Mouse (Mus musculus) limb, embryonic 13.5 days (tissue): ENCODE data around the gene Islr2. TPM values are rescaled to one million over a fixed set of nuclear protein-coding genes. Genes with fewer than 3 reads are reported as not detected.
"Not testable (repeated sequence)": the region's sequence is repeated elsewhere in the genome, so short reads cannot be mapped to it uniquely, and the experiment has no call there.

ENCODE experiments used
- ATAC-seq: fragments of 200-750 bp; cut with Nextera tagmentation; 2 replicates; pipeline ENCODE4 v1.8.0; 2017; ENCODE audit warnings: low read depth, moderate number of reproducible peaks, moderate TSS enrichment; ENCODE audit not compliant: low FRiP score
- H3K27ac ChIP-seq: fragments of 300-500 bp; sonication (generic); 2 replicates; pipeline ENCODE4 v1.5.1; 2015; ENCODE audit warnings: inconsistent platforms, mild to moderate bottlenecking, moderate library complexity
- H3K27me3 ChIP-seq: fragments of 300-500 bp; sonication (generic); 2 replicates; pipeline ENCODE4 v1.6.1; 2015; ENCODE audit warnings: mild to moderate bottlenecking, inconsistent platforms
- H3K36me3 ChIP-seq: fragments of 300-500 bp; sonication (generic); 2 replicates; pipeline ENCODE4 v1.6.1; 2015; ENCODE audit warnings: inconsistent platforms, mild to moderate bottlenecking, moderate library complexity
- H3K4me1 ChIP-seq: fragments of 300-500 bp; sonication (generic); 2 replicates; pipeline ENCODE4 v1.6.1; 2015; ENCODE audit warnings: inconsistent platforms
- H3K4me2 ChIP-seq: fragments of 300-500 bp; sonication (generic); replicated peaks from 2 replicates; pipeline ENCODE4 v1.6.1; 2015; ENCODE audit warnings: inconsistent platforms, mild to moderate bottlenecking, moderate library complexity
- H3K4me3 ChIP-seq: fragments of 300-500 bp; sonication (generic); 2 replicates; pipeline ENCODE4 v1.5.1; 2015; ENCODE audit warnings: moderate library complexity, mild to moderate bottlenecking, inconsistent platforms
- H3K9ac ChIP-seq: fragments of 300-500 bp; sonication (generic); 2 replicates; pipeline ENCODE4 v1.6.1; 2015; ENCODE audit warnings: mild to moderate bottlenecking, inconsistent platforms
- H3K9me3 ChIP-seq: fragments of 300-500 bp; sonication (generic); 2 replicates; pipeline ENCODE4 v1.6.1; 2016; ENCODE audit warnings: inconsistent platforms
- WGBS: fragments of 180-500 bp; shearing (Covaris S2); methylation state at CpG from one replicate; pipeline ENCODE4 v1.1.7; 2015; 5-methylcytosine and 5-hydroxymethylcytosine counted together
- polyA plus RNA-seq: library from polyadenylated mRNA; unstranded; fragments of >200 nt; fragmentation: Nextera tagmentation; extraction: Ambion mirVana; gene quantifications from 2 replicates; pipeline ENCODE4 v1.2.1, GENCODE M21; 2015

Islr2 gene
- polyA plus RNA-seq = 2.0 and 2.1 TPM in 2 replicates

DNA sequence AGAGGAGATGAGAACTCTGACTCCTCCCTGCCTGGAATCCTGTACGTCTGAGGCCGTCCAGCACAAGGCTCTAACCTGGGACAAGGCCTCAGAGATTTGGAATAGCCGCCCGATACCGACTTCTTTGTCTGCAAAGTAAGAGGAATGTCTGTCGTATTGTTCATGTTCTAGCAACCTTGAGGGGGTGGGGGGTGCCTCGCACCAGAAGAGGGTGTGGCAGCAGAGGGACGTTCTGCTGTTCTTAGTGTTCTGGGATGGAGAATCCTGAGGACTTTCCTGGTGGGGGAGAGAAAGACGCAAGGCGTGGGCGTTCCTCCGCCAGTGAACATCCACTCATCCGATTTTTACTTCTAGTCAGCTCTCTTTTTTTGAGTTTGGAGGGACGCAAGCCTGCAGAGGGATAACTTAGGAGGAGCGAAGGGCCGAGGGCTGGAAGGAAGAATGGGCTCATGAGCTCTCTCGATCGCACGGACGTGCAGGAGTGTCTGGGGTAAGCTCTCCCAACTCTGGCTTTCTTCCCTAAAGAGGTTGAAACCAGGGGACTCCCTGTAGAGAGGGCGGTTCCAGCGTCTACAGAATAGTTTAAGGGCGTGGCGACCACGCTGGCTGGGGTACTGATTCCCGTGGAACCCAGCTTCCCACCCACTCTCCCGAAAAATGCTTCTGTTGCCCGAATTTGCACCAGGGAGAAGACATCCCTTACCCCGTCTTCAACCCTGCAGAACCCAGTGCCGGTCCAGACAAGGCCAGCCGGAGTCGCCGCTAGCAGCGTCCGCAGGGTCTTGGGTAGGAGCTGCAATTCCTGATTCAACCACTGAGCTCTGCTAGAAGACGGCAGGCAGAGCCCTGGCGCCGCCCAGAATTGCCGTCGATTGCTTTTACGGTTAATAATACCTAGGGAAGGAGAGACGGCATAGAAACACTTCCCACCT is at the start of gene Islr2, which contains the start of gene Islr:
Gene Islr2, minus strand, starts transcription at position 804 of the 932 bp plus-strand sequence.
Gene Islr, minus strand, starts transcription at position 791 of the 932 bp plus-strand sequence.
- H3K4me2 ChIP-seq = peak within 1 kb of the TSS; percentile 64
- H3K36me3 ChIP-seq = no peaks in the 10 kb centered on the region
- H3K4me1 ChIP-seq = peaks cover 50% of the 10 kb centered on the region
- peak within 1 kb of the TSS; percentile 42 for H3K4me3 ChIP-seq
- H3K9me3 ChIP-seq = no peaks in the 10 kb centered on the region
- peaks cover 67% of the 10 kb centered on the region for H3K27me3 ChIP-seq
- H3K27ac ChIP-seq = no peak within 1 kb of the TSS
- ATAC-seq = peak; percentile 84; the same call in 1 of the 2 replicates
- 3% methylated on average over 42 of the region's 42 CpGs for WGBS
- H3K9ac ChIP-seq = peak within 1 kb of the TSS; percentile 32; the same call in 1 of the 2 replicates

DNA sequence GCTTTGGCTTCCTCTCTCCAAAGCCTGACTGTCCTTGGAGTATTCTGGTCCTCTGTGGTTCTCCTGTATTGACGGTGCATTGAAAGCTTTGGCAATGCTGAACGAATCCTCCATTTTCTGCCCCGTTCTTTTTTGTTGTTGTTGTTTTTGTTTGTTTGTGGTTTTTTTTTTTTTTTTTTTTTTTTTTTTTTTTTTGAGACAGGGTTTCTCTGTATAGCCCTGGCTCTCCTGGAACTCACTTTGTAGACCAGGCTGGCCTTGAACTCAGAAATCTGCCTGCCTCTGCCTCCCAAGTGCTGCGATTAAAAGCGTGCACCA is 49.6 kb upstream of the Islr2 start:
- not testable (repeated sequence) for H3K9me3 ChIP-seq, ATAC-seq, H3K27ac ChIP-seq, H3K27me3 ChIP-seq
- H3K4me3 ChIP-seq = peak overlapping the region; percentile 86
- peaks cover 31% of the 10 kb centered on the region for H3K36me3 ChIP-seq
- H3K4me2 ChIP-seq = peak overlapping the region; percentile 74
- 67% methylated on average over 5 of the region's 5 CpGs for WGBS
- H3K4me1 ChIP-seq = peaks cover 18% of the 10 kb centered on the region
- H3K9ac ChIP-seq = peak overlapping the region; percentile 82

DNA sequence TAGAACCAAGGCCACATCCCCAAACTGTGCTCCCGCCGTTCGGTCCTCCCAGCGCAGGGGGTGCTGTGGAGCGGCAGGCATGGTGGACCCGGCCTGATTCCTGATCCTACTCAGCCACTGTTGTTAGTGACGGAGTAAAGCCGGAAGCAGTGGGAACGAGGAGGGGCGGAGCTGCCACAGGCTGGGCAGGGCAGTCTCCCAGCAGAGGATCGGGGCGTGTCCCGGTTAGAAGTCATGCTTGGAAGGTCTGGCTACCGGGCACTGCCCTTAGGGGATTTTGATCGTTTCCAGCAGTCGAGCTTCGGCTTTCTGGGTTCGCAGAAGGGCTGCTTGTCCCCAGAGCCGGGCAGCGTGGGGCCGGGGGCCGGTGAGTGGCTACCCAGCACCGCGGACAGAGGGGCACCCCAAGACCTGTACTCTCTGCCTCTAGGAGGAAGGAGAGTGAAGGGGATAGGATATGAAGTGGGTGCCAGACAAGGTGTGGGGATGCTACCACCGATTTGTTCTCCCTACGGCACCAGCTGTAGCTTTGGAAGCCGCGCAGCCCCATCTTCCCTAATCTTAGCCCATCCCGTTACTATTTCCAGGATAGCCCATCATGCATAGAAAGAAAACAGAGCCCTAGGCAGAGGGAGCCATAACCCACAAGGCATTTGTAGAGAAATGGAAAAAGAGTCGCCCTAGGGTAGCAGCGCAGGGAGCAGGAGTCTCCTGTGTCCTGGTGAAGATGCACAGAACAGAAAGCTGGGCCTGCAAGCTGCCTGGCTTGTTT is 49.1 kb upstream of the Islr2 start, which contains the start of gene Stoml1:
Gene Stoml1, plus strand, starts transcription at position 132 of the 772 bp plus-strand sequence.
- Histone ChIP-seq H3K27ac (no peak within 1 kb of the TSS), H3K36me3 (peaks cover 27% of the 10 kb centered on the region), H3K4me1 (peaks cover 23% of the 10 kb centered on the region), H3K27me3 (no peaks in the 10 kb centered on the region), H3K9me3 (no peaks in the 10 kb centered on the region), H3K4me2 (peak within 1 kb of the TSS; percentile 74), H3K9ac (peak within 1 kb of the TSS; percentile 82), H3K4me3 (peak within 1 kb of the TSS; percentile 86)
- WGBS = under 1% methylated on average over 31 of the region's 31 CpGs
- ATAC-seq = peak; percentile 96

DNA sequence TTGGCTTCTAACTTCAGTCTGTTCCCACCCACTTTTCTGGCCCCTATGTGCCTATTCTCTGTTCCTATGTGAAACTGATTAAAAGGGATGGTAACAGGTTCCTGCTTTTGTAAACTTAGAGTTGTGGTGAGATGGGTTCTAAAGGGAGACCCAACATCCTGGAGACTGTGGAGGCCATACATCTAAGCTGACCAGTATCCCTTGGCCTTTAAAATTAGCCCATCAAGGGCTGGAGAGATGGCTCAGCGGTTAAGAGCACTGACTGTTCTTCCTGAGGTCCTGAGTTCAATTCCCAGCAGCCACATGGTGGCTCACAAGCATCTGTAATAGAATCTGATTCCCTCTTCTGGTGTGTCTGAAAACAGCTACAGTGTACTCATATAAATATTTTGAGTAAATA is 46.6 kb upstream of the Islr2 start:
- H3K27ac ChIP-seq = not testable (repeated sequence)
- WGBS = 92% methylated on average over 1 of the region's 1 CpGs

DNA sequence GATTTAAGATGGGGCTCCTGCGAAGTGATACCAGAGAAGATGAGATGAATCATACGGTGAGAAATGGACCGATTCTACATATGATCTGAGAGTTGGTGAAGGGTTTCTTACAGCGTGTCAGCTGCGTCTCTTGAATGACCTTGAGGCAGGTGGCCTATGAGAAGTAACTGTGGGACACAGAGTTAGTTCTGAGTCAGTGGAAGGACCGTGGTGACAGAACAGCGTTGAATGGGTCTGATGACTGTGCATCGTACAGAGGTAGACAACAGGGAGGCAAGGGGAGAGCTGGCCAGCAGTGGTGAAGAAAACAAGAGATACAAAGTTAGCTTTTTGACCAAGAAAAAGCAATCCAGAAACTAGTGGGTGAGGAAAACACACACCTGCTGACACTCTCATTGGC is 46.2 kb upstream of the Islr2 start:
- H3K4me1 ChIP-seq = peaks cover 45% of the 10 kb centered on the region
- peak overlapping the region; percentile 95 for H3K27ac ChIP-seq
- H3K27me3 ChIP-seq = no peaks in the 10 kb centered on the region
- no peaks in the 10 kb centered on the region for H3K9me3 ChIP-seq
- peak overlapping the region; percentile 76 for H3K9ac ChIP-seq
- peak overlapping the region; percentile 62 for H3K4me3 ChIP-seq
- H3K36me3 ChIP-seq = no peaks in the 10 kb centered on the region
- ATAC-seq = no peak
- H3K4me2 ChIP-seq = peak overlapping the region; percentile 79
- 79% methylated on average over 8 of the region's 8 CpGs for WGBS

More for the DNA sequence above, 46.6 kb upstream of the Islr2 start:
- H3K9ac ChIP-seq, H3K27me3 ChIP-seq, ATAC-seq, H3K4me2 ChIP-seq, H3K9me3 ChIP-seq, H3K4me3 ChIP-seq, H3K36me3 ChIP-seq: not testable (repeated sequence)
- H3K4me1 ChIP-seq = peaks cover 45% of the 10 kb centered on the region

- peak within 1 kb of the TSS; percentile 76 for H3K9ac ChIP-seq
- no peaks in the 10 kb centered on the region for H3K9me3 ChIP-seq
- H3K36me3 ChIP-seq = no peaks in the 10 kb centered on the region
- H3K27ac ChIP-seq = peak within 1 kb of the TSS; percentile 95
- WGBS = 0% methylated on average over 16 of the region's 16 CpGs
- peak; percentile 78; the same call in 1 of the 2 replicates for ATAC-seq
- no peaks in the 10 kb centered on the region for H3K27me3 ChIP-seq
- peaks cover 45% of the 10 kb centered on the region for H3K4me1 ChIP-seq
- peak within 1 kb of the TSS; percentile 79 for H3K4me2 ChIP-seq
- H3K4me3 ChIP-seq = peak within 1 kb of the TSS; percentile 62
Observed at GRCm38 (mm10) chr9:58249592-58250192, 45.6 kb upstream of the Islr2 start, which contains the start of gene Pml. Gene Pml, minus strand, starts transcription at chr9:58249786.

GRCm38 (mm10) chr9:58248746-58249413 is 44.8 kb upstream of the Islr2 start:
- H3K4me2 ChIP-seq = peak overlapping the region; percentile 79
- no peak for ATAC-seq
- H3K9ac ChIP-seq = peak overlapping the region; percentile 76
- 33% methylated on average over 7 of the region's 7 CpGs for WGBS
- peak overlapping the region; percentile 95 for H3K27ac ChIP-seq
- peaks cover 50% of the 10 kb centered on the region for H3K4me1 ChIP-seq
- H3K9me3 ChIP-seq = no peaks in the 10 kb centered on the region
- no peaks in the 10 kb centered on the region for H3K36me3 ChIP-seq
- peak overlapping the region; percentile 62 for H3K4me3 ChIP-seq
- no peaks in the 10 kb centered on the region for H3K27me3 ChIP-seq

DNA sequence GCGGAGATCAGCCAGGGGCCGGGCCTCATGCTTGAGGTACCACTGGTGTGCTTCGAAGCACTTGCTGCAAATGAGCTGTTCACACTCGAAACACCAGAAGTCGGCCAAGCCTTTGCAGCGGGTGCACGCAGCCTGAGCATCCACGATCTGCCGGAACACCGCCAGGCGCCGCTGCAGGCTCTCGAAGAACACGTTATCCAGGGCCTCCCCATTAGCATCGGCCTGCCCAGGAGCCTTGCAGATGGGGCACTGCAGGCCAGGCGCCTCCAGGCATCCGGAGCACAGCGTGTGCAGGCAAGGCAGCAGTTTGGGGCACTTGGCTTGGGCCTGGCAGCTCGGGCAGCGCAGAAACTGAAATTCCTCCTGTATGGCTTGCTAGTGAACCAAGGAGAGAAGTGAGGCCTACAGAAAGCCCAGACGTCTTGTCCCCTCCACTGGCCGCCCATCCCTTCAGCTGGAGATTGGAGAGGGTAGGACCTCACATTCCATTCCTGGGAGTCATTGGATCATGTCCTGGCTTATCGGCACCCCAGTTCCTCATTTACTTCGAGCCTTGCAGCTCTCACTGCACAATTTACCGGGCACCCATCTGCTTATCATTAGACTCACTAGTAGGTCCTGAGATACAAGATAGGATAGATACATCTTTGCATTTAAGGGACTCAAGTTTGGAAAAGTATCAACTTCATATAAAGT is 43.1 kb upstream of the Islr2 start:
- Histone ChIP-seq H3K27ac (peak overlapping the region; percentile 77; the same call in 1 of the 2 replicates), H3K4me3 (peak overlapping the region; percentile 39), H3K4me1 (peaks cover 61% of the 10 kb centered on the region), H3K27me3 (no peaks in the 10 kb centered on the region), H3K9me3 (no peaks in the 10 kb centered on the region), H3K9ac (peak overlapping the region; percentile 68), H3K4me2 (peak overlapping the region; percentile 67), H3K36me3 (no peaks in the 10 kb centered on the region)
- 11% methylated on average over 25 of the region's 25 CpGs for WGBS
- ATAC-seq = peak; percentile 69; the same call in 1 of the 2 replicates

DNA sequence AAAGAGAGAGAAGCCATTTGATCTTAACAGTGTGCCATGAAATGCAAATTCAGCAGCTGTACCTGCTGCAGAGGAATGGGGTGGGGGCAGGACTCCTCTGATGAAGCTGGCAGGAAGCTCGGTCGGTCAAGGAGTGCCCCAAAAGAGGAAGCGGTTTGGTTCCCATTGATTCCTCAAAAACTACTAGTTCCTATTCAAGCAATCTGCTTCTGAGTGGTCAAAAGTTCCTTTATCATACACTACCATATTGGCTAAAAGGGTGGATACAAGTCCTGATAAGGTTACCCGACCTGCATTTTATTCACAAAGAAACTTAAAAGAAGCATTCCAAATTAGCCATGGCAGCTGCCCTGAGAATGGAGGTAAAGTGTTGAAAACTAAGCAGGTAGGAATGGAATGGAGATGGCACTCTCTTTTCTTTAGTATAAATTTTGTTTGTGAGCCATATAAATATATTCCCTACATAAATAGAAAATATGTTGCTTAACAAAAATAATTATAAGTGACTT is 42.0 kb upstream of the Islr2 start:
- H3K4me2 ChIP-seq = 0 out of 2 replicates have a peak overlapping the region, but pooled peaks have one; percentile 11
- ATAC-seq = no peak
- H3K4me1 ChIP-seq = peaks cover 72% of the 10 kb centered on the region
- no peaks in the 10 kb centered on the region for H3K27me3 ChIP-seq
- 59% methylated on average over 4 of the region's 4 CpGs for WGBS
- H3K27ac ChIP-seq = no peak overlapping the region
- H3K4me3 ChIP-seq = no peak overlapping the region
- H3K36me3 ChIP-seq = no peaks in the 10 kb centered on the region
- H3K9ac ChIP-seq = no peak overlapping the region
- H3K9me3 ChIP-seq = no peaks in the 10 kb centered on the region

- 0 out of 2 replicates have a peak, but pooled peaks cover 3% of the 10 kb centered on the region for H3K36me3 ChIP-seq
- no peak overlapping the region for H3K4me2 ChIP-seq
- H3K27me3 ChIP-seq = no peaks in the 10 kb centered on the region
- ATAC-seq = no peak
- peaks cover 58% of the 10 kb centered on the region for H3K4me1 ChIP-seq
- H3K9me3 ChIP-seq = no peaks in the 10 kb centered on the region
- no peak overlapping the region for H3K4me3 ChIP-seq
- no peak overlapping the region for H3K9ac ChIP-seq
- WGBS = 89% methylated on average over 6 of the region's 6 CpGs
- H3K27ac ChIP-seq = no peak overlapping the region
Observed at GRCm38 (mm10) chr9:58243696-58244095, 39.6 kb upstream of the Islr2 start.
